Mouse (Mus musculus) cerebellum, postnatal 36 days (tissue): ENCODE measurements at regions not wholly inside any gene's neighbourhood (a gene's known extent, or its start where the extent isn't known, plus 50 kb on each side); places are given as distances from the start of the nearest gene placed in this dataset.
"Not testable (repeated sequence)": the region's sequence is repeated elsewhere in the genome, so short reads cannot be mapped to it uniquely, and the experiment has no call there.

Source experiments
- DNase-seq, 2 experiments: peaks; one replicate each; pipeline ENCODE4 v3.0.0; 2021 to 2022; ENCODE audit warnings: mixed read lengths in 2 of 2

GRCm38 (mm10) chr13:7007091-7007490 lies 358.5 kb upstream of the Pfkp start:
- no peak for DNase-seq

- DNase-seq: not testable (repeated sequence)
These were observed 350.1 kb upstream of the Pfkp start for GRCm38 (mm10) chr13:6998508-6999278.

GRCm38 (mm10) chr13:6998094-6998493 lies 349.5 kb upstream of the Pfkp start:
- no peak for DNase-seq

GRCm38 (mm10) chr13:6992323-6992994 lies 343.9 kb upstream of the Pfkp start:
- DNase-seq: no peak

- no peak for DNase-seq
These were observed 343.1 kb upstream of the Pfkp start for GRCm38 (mm10) chr13:6991714-6992113.

GRCm38 (mm10) chr13:6985012-6985996 lies 336.7 kb upstream of the Pfkp start:
- no peak for DNase-seq

- DNase-seq: no peak
These were observed 307.1 kb upstream of the Pfkp start for GRCm38 (mm10) chr13:6955713-6956112.

- no peak for DNase-seq
These were observed 275.6 kb upstream of the Pfkp start for GRCm38 (mm10) chr13:6924136-6924535.

- no peak for DNase-seq
These were observed 273.8 kb upstream of the Pfkp start for GRCm38 (mm10) chr13:6922357-6922721.

- no peak for DNase-seq
These were observed 273.2 kb upstream of the Pfkp start for GRCm38 (mm10) chr13:6921691-6922356.

GRCm38 (mm10) chr13:6906000-6906399 lies 257.4 kb upstream of the Pfkp start:
- no peak for DNase-seq

- no peak for DNase-seq
These were observed 253.1 kb upstream of the Pfkp start for GRCm38 (mm10) chr13:6901682-6902081.

GRCm38 (mm10) chr13:6897666-6898065 lies 249.1 kb upstream of the Pfkp start:
- no peak for DNase-seq

GRCm38 (mm10) chr13:6891458-6892076 lies 243.0 kb upstream of the Pfkp start:
- no peak for DNase-seq

- not testable (repeated sequence) for DNase-seq
These were observed 240.9 kb upstream of the Pfkp start for GRCm38 (mm10) chr13:6889446-6889845.

GRCm38 (mm10) chr13:6888381-6888780 lies 239.8 kb upstream of the Pfkp start:
- no peak for DNase-seq

- no peak for DNase-seq
These were observed 228.7 kb upstream of the Pfkp start for GRCm38 (mm10) chr13:6877018-6877901.

- no peak for DNase-seq
These were observed 213.6 kb upstream of the Pfkp start for GRCm38 (mm10) chr13:6862186-6862585.

- no peak for DNase-seq
These were observed 211.0 kb upstream of the Pfkp start for GRCm38 (mm10) chr13:6859551-6859950.

- no peak for DNase-seq
These were observed 206.9 kb upstream of the Pfkp start for GRCm38 (mm10) chr13:6855199-6856148.
